Mouse (Mus musculus) spleen, embryonic (tissue): ENCODE data around the gene Mios.

Source experiments
- CTCF ChIA-PET: fragments of 350-600 bp; sonication (Branson Sonifier 250); formaldehyde crosslinking; loops from one replicate; lab custom pipeline; 2022; lab: Charles Lee

The Mios gene

GRCm38 (mm10) chr6:8209047-8209865 lies at the start of gene Mios:
Gene Mios (plus strand): TSS chr6:8209222.
- CTCF ChIA-PET, result no interaction called here

GRCm38 (mm10) chr6:8160001-8160400 lies 49.0 kb upstream of the Mios start:
- CTCF ChIA-PET, result no interaction called here

- CTCF ChIA-PET, result no interaction called here
Observed at GRCm38 (mm10) chr6:8164741-8165140, 44.3 kb upstream of the Mios start.

- CTCF ChIA-PET, result no interaction called here
Observed at GRCm38 (mm10) chr6:8172101-8172500, 36.9 kb upstream of the Mios start.

- CTCF ChIA-PET, result no interaction called here
Observed at GRCm38 (mm10) chr6:8174062-8174461, 35.0 kb upstream of the Mios start.

- CTCF ChIA-PET, result no interaction called here
Observed at GRCm38 (mm10) chr6:8175346-8175745, 33.7 kb upstream of the Mios start.

- CTCF ChIA-PET, result no interaction called here
Observed at GRCm38 (mm10) chr6:8176116-8176515, 32.9 kb upstream of the Mios start.

GRCm38 (mm10) chr6:8178397-8178941 lies 30.6 kb upstream of the Mios start:
- CTCF ChIA-PET, result no interaction called here

- CTCF ChIA-PET, result no interaction called here
Observed at GRCm38 (mm10) chr6:8188599-8189233, 20.3 kb upstream of the Mios start.

GRCm38 (mm10) chr6:8189917-8190316 lies 19.1 kb upstream of the Mios start:
- CTCF ChIA-PET, result interaction anchor here (0.5 kb wide), 1 partner anchor 17 kb away, joined by 3 read pairs; no protein-coding TSS in a partner anchor

GRCm38 (mm10) chr6:8192517-8192916 lies 16.5 kb upstream of the Mios start, which contains the start of gene Col28a1:
Gene Col28a1 (minus strand): TSS chr6:8192617.
- CTCF ChIA-PET, result no interaction called here

GRCm38 (mm10) chr6:8209866-8210186 lies 804 bp downstream of the Mios start:
- CTCF ChIA-PET, result no interaction called here

GRCm38 (mm10) chr6:8210661-8211060 lies 1.6 kb downstream of the Mios start:
- CTCF ChIA-PET, result no interaction called here

- CTCF ChIA-PET, result no interaction called here
Observed at GRCm38 (mm10) chr6:8227035-8227434, 18.0 kb downstream of the Mios start.

GRCm38 (mm10) chr6:8228596-8228995 lies 19.6 kb downstream of the Mios start:
- CTCF ChIA-PET, result no interaction called here

- CTCF ChIA-PET, result no interaction called here
Observed at GRCm38 (mm10) chr6:8258316-8258715, 49.3 kb downstream of the Mios start.

GRCm38 (mm10) chr6:8259004-8259666 lies 50.1 kb downstream of the Mios start, which contains the start of the genes Rpa3, Umad1 and Gm45062:
Gene Rpa3 (minus strand): TSS chr6:8259173.
Gene Umad1 (plus strand): TSS chr6:8259288.
Gene Gm45062 (plus strand): TSS chr6:8259450.
- CTCF ChIA-PET, result no interaction called here

- CTCF ChIA-PET, result no interaction called here
Observed at GRCm38 (mm10) chr6:8259667-8260044, 50.6 kb downstream of the Mios start.

GRCm38 (mm10) chr6:8271047-8271446 lies 62.0 kb downstream of the Mios start:
- CTCF ChIA-PET, result no interaction called here

- CTCF ChIA-PET, result interaction anchor here (0.6 kb wide), 1 partner anchor 118 kb away, joined by 3 read pairs; no protein-coding TSS in a partner anchor
Observed at GRCm38 (mm10) chr6:8274387-8275054, 65.5 kb downstream of the Mios start.

- CTCF ChIA-PET, result interaction anchor here (0.6 kb wide), 1 partner anchor 117 kb away, joined by 3 read pairs; no protein-coding TSS in a partner anchor
Observed at GRCm38 (mm10) chr6:8275098-8275497, 66.1 kb downstream of the Mios start.
